Mouse (Mus musculus): Measurements from ENCODE around the gene Rnaseh1.
A peak's percentile ranks its signal among the peaks of the same experiment; 100 is the strongest.

The Rnaseh1 gene

GRCm38 (mm10) chr12:28649141-28650110 is at the start of gene Rnaseh1:
Rnaseh1 (plus strand) TSS chr12:28649602.
- peak; percentile 87 for DNase-seq (ENCODE audit: low read depth, low spot score)

- DNase-seq (ENCODE audit: low read depth, low spot score), result no peak
Measured at GRCm38 (mm10) chr12:28602259-28602658, 47.1 kb upstream of the Rnaseh1 start.

- no peak for DNase-seq (ENCODE audit: low read depth, low spot score)
Measured at GRCm38 (mm10) chr12:28603494-28603893, 45.9 kb upstream of the Rnaseh1 start.

- no peak for DNase-seq (ENCODE audit: low read depth, low spot score)
Measured at GRCm38 (mm10) chr12:28607546-28608305, 41.7 kb upstream of the Rnaseh1 start.

GRCm38 (mm10) chr12:28612391-28612790 is 37.0 kb upstream of the Rnaseh1 start:
- DNase-seq (ENCODE audit: low read depth, low spot score), result no peak

- DNase-seq (ENCODE audit: low read depth, low spot score), result no peak
Measured at GRCm38 (mm10) chr12:28614401-28614800, 35.0 kb upstream of the Rnaseh1 start.

- no peak for DNase-seq (ENCODE audit: low read depth, low spot score)
Measured at GRCm38 (mm10) chr12:28617297-28617696, 32.1 kb upstream of the Rnaseh1 start.

GRCm38 (mm10) chr12:28621451-28622166 is 27.8 kb upstream of the Rnaseh1 start:
- no peak for DNase-seq (ENCODE audit: low read depth, low spot score)

GRCm38 (mm10) chr12:28622167-28622532 is 27.3 kb upstream of the Rnaseh1 start:
- no peak for DNase-seq (ENCODE audit: low read depth, low spot score)

GRCm38 (mm10) chr12:28622641-28623040 is 26.8 kb upstream of the Rnaseh1 start:
- DNase-seq (ENCODE audit: low read depth, low spot score), result no peak

GRCm38 (mm10) chr12:28623195-28623594 is 26.2 kb upstream of the Rnaseh1 start, which contains the start of gene Colec11:
Colec11 (minus strand) TSS chr12:28623377.
- no peak for DNase-seq (ENCODE audit: low read depth, low spot score)

GRCm38 (mm10) chr12:28624251-28624650 is 25.2 kb upstream of the Rnaseh1 start:
- DNase-seq (ENCODE audit: low read depth, low spot score), result no peak

GRCm38 (mm10) chr12:28625407-28625806 is 24.0 kb upstream of the Rnaseh1 start:
- no peak for DNase-seq (ENCODE audit: low read depth, low spot score)

GRCm38 (mm10) chr12:28627092-28627491 is 22.3 kb upstream of the Rnaseh1 start:
- DNase-seq (ENCODE audit: low read depth, low spot score), result no peak

GRCm38 (mm10) chr12:28628436-28628835 is 21.0 kb upstream of the Rnaseh1 start:
- DNase-seq (ENCODE audit: low read depth, low spot score), result peak; percentile 26

- no peak for DNase-seq (ENCODE audit: low read depth, low spot score)
Measured at GRCm38 (mm10) chr12:28635058-28635534, 14.3 kb upstream of the Rnaseh1 start.

GRCm38 (mm10) chr12:28635535-28636476 is 13.6 kb upstream of the Rnaseh1 start, which contains the start of gene Rps7:
Rps7 (minus strand) TSS chr12:28635953.
- DNase-seq (ENCODE audit: low read depth, low spot score), result peak; percentile 95

GRCm38 (mm10) chr12:28636543-28636942 is 12.9 kb upstream of the Rnaseh1 start:
- DNase-seq (ENCODE audit: low read depth, low spot score), result peak; percentile 24

- DNase-seq (ENCODE audit: low read depth, low spot score), result peak; percentile 40
Measured at GRCm38 (mm10) chr12:28638778-28639177, 10.6 kb upstream of the Rnaseh1 start.

GRCm38 (mm10) chr12:28662628-28663027 is 13.2 kb downstream of the Rnaseh1 start:
- no peak for DNase-seq (ENCODE audit: low read depth, low spot score)

Data from ES-CJ7 (cell line).